Mouse (Mus musculus) megakaryocyte, embryonic 14.5 days (primary cell): ENCODE measurements around the gene Zfp207. TPM values are rescaled to one million over a fixed set of nuclear protein-coding genes. Genes with fewer than 3 reads are reported as not detected.

Experiments used
- H3K27me3 ChIP-seq: replicated peaks from 2 replicates; pipeline ENCODE3; 2012; ENCODE audit warnings: inconsistent platforms
- H3K36me3 ChIP-seq: replicated peaks from 2 replicates; pipeline ENCODE3; 2012; ENCODE audit warnings: low read length, inconsistent platforms, mixed read lengths
- H3K4me1 ChIP-seq: 2 replicates; pipeline ENCODE4 v1.6.1; 2012; ENCODE audit warnings: inconsistent platforms
- H3K4me3 ChIP-seq: replicated peaks from 2 replicates; pipeline ENCODE3; 2012; ENCODE audit warnings: moderate library complexity, mild to moderate bottlenecking, inconsistent platforms
- H3K9me3 ChIP-seq: 2 replicates; pipeline ENCODE4 v1.6.1; 2012; ENCODE audit warnings: inconsistent platforms
- FLI1 ChIP-seq: IDR thresholded peaks from 2 replicates; pipeline ENCODE4 v1.6.1; 2012; ENCODE audit warnings: low read length, inconsistent platforms, mixed read lengths
- GATA1 ChIP-seq: IDR thresholded peaks from 3 replicates; pipeline ENCODE4 v1.6.1; 2012; ENCODE audit warnings: mixed read lengths, low read length, inconsistent platforms, borderline replicate concordance
- polyA plus RNA-seq: library from polyadenylated mRNA; stranded (reverse); fragments of >175 nt; gene quantifications from 2 replicates; pipeline ENCODE4 v1.2.3, GENCODE M21; 2012; ENCODE audit warnings: low replicate concordance; ENCODE audit not compliant: insufficient read depth

Gene Zfp207
- polyA plus RNA-seq, 1 experiment = 21.4 TPM

DNA sequence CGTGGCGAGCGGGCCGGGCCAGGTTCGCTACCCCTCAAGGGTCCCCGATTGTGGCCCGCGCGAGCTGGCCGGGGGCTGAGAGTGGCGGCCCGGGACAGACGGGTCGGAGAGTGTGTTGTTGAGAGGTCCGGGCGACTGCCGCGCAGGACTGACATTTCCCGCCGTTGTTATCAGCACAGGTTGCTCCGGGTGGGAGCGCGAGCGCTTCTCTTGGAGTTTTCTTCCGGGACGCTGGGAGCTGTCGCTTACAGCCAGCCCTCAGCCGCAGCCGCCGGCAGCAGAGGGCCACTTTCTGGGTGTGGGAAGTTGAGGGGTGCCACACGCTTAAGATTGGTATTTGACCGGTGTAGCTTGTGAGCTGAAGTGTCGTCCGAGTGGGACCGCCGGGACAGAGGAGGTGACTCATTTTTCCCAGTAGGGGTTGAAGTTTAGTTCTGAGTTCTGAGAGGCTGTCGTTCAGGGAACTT lies 46.0 kb downstream of the Zfp207 start:
- peaks cover 28% of the 10 kb centered on the region for H3K4me1 ChIP-seq
- no peak for TF ChIP-seq GATA1
- H3K9me3 ChIP-seq = no peaks in the 10 kb centered on the region
- H3K36me3 ChIP-seq = peaks cover 23% of the 10 kb centered on the region
- H3K4me3 ChIP-seq = peak overlapping the region; percentile 96
- H3K27me3 ChIP-seq = no peaks in the 10 kb centered on the region

DNA sequence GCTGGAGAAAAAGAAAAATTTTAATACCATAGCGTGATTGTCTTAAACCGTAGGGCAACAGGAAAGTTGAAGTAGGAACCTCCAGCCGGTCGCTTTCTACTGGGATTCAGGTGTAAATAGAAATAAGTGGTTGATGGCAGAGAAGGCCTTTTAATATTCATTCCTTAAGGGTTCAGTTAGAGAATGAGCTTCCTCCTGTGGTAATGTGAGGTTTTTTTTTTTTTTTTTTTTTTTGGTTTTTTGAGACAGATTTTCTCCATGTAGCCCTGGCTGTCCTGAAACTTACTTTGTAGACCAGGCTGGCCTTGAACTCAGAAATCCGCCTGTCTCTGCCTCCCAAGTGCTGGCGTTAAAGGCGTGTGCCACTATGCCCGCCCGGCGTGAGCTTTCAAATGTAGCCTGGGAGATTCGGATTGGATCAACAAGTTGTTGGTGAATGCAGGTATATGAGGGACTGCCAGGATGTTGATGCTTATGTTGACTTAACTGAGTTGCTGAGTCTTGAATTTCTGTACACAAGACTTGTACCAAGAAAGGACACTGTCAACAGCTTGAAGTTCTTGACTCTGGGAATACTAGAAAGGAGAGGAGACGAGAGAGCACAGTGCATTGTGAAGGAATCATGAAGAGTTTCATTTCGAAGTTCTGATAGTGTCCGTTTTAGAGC lies 46.6 kb downstream of the Zfp207 start:
- Histone ChIP-seq H3K4me1 (peaks cover 25% of the 10 kb centered on the region), H3K4me3 (peak overlapping the region; percentile 96), H3K36me3 (peaks cover 29% of the 10 kb centered on the region), H3K9me3 (no peaks in the 10 kb centered on the region), H3K27me3 (no peaks in the 10 kb centered on the region)
- no peak for TF ChIP-seq FLI1
- no peak for TF ChIP-seq GATA1

DNA sequence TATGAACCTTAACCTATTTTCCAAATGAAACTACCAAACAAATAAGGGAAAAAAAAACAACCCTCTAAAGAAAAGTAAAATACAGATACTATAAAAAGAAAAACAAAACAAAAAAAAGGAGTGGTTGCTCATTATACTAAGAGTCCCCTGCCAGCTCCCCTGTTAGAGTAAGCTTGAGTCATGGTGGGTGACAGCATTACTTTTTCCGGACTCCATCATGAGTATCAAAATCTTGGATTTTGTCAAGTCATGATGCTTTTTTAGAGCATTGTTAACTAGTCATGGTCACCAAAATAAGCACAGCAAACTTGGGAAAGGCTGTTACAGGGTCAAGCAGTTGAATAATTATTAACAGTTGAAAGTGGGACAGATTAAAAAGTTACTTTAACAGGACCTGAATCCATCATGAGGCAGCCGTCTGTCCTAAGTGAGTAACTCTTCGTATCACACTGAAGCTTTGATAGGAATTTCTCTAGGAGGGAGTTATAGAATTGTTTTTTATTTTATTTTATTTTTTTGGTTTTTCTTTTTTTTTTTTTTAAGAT lies 47.4 kb downstream of the Zfp207 start:
- H3K9me3 ChIP-seq = no peaks in the 10 kb centered on the region
- H3K4me3 ChIP-seq = peak overlapping the region; percentile 96
- H3K4me1 ChIP-seq = peaks cover 17% of the 10 kb centered on the region
- TF ChIP-seq GATA1 (no peak), FLI1 (no peak)
- peaks cover 35% of the 10 kb centered on the region for H3K36me3 ChIP-seq
- no peaks in the 10 kb centered on the region for H3K27me3 ChIP-seq

DNA sequence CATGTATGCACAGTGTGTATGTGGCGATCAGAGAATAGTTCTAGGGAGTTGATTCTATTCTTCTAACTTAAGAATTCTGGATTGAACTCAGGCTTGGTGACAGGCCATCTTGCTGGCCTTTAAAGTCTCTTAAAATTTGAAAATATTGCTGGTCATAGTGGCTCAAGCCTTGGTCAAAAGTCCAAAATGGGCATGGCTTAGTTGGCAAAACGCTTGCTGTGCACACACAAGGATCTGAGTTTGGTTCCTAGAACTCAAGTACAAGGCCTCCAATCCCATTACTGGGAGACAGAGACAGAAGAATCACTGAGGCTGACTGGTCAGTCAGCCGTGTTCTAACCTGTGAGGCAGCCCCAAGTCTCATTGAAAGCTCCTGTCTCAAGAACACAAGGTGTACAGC lies 63.8 kb downstream of the Zfp207 start:
- no peak overlapping the region for H3K4me3 ChIP-seq
- H3K36me3 ChIP-seq = peaks cover 87% of the 10 kb centered on the region
- no peak for TF ChIP-seq FLI1
- no peak for TF ChIP-seq GATA1

DNA sequence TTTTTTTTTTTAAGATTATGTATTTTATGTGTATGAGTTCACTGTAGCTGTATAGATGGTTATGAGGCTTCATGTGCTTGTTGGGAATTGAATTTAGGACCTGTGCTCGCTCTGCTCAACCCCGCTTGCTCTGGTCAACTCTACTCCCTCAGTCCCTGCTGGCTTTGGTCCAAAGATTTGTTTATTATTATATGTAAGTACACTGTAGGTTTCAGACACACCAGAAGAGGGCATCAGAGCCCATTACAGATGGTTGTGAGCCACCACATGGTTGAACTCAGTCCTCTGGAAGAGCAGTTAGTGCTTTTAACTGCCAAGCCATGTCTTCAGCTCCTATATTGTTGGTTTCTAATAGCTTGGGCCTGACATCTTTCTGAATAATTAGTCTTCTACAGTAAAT lies 66.8 kb downstream of the Zfp207 start:
- TF ChIP-seq FLI1 = no peak
- no peak for TF ChIP-seq GATA1
- Histone ChIP-seq H3K27me3 (no peaks in the 10 kb centered on the region), H3K9me3 (no peaks in the 10 kb centered on the region), H3K36me3 (peaks cover 88% of the 10 kb centered on the region), H3K4me1 (peaks cover 28% of the 10 kb centered on the region), H3K4me3 (no peak overlapping the region)

More for the DNA sequence above, 63.8 kb downstream of the Zfp207 start:
- Histone ChIP-seq H3K9me3 (no peaks in the 10 kb centered on the region), H3K27me3 (no peaks in the 10 kb centered on the region), H3K4me1 (peaks cover 21% of the 10 kb centered on the region)

DNA sequence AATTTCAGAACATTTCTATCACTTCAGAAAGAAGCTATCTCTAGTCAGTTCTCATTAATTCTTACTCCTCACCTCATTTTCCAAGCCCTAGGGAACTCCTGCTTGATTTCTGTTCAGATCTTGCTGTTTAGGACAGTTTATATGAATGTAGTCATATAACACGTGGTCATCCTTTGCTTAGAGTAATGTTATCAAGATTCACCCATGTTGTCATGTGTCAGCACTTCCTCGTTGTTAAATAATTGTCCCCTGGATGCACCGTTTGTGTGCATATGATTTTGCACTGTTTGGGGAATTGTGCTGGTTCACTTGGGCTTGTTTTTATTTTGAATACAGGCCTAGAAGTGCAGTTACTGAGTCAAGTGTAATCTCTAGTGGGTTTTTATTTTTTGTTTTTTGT lies 69.2 kb downstream of the Zfp207 start:
- TF ChIP-seq FLI1 = no peak
- no peak for TF ChIP-seq GATA1
- peaks cover 28% of the 10 kb centered on the region for H3K4me1 ChIP-seq
- H3K9me3 ChIP-seq = no peaks in the 10 kb centered on the region
- no peaks in the 10 kb centered on the region for H3K27me3 ChIP-seq
- no peak overlapping the region for H3K4me3 ChIP-seq
- H3K36me3 ChIP-seq = peaks cover 87% of the 10 kb centered on the region

DNA sequence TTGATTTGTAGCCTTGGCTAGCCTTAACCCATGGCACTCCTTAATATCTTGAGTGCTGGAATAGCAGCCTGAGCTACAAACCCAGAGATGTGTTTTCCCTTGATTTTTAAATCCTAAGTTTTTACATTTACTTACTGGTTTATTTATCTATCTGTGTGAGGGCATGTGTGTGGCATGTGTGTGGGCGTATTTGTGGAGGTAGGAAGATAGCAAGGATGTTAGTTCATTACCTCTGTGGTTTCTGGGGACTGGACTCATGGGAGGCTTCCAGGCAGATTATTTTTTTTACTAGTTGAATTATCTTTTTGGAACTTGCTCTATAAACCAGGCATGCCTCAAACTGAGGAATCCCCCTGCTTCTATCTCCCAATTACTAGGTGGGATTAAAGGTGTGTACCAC lies 70.1 kb downstream of the Zfp207 start:
- no peak overlapping the region for H3K4me3 ChIP-seq
- H3K27me3 ChIP-seq = no peaks in the 10 kb centered on the region
- TF ChIP-seq GATA1 (no peak), FLI1 (no peak)
- peaks cover 28% of the 10 kb centered on the region for H3K4me1 ChIP-seq
- peaks cover 88% of the 10 kb centered on the region for H3K36me3 ChIP-seq
- H3K9me3 ChIP-seq = no peaks in the 10 kb centered on the region

Other genes starting within 250 kb of the Zfp207 start
- gene Tefm, start 241.1 kb upstream of the Zfp207 start, polyA plus RNA-seq = 0.44 TPM in 1 of 2 replicates, not detected in the other
- 4.2 TPM in 1 of 2 replicates, not detected in the other for gene Adap2, start 229.2 kb upstream of the Zfp207 start, polyA plus RNA-seq
- 2.6 and 3.6 TPM in 2 replicates for gene Rnf135, start 199.4 kb upstream of the Zfp207 start, polyA plus RNA-seq
- 2.6 and 3.2 TPM in 2 replicates for gene Rhot1, start 174.3 kb upstream of the Zfp207 start, polyA plus RNA-seq
- gene Rhbdl3, start 82.4 kb upstream of the Zfp207 start, polyA plus RNA-seq = 3.2 and 5.6 TPM in 2 replicates
- gene 5730455P16Rik, start 5.2 kb upstream of the Zfp207 start, polyA plus RNA-seq = 0.60 and 1.8 TPM in 2 replicates
- 11.2 and 54.6 TPM in 2 replicates for gene Psmd11, start 45.3 kb downstream of the Zfp207 start, polyA plus RNA-seq
- gene Cdk5r1, start 93.7 kb downstream of the Zfp207 start, polyA plus RNA-seq = 0.84 and 2.5 TPM in 2 replicates